ENCODE assay signal across 10 mouse cellular contexts in genomic region chr1:92223956-92224891, GRCm38 (mm10). TPM values are rescaled to one million over a fixed set of nuclear protein-coding genes. Genes with fewer than 3 reads are reported as not detected.
DNase-seq lines count a peak whose midpoint lies in the region; ATAC-seq and TF ChIP-seq lines count a peak whose summit lies in the region.
"Had no signal": no experiment of that assay in that cellular context is flagged by ENCODE, and none has a peak within 500 bp of the region (broad histone marks: within the 10 kb centered on the region; RNA-seq: fewer than 3 reads in every experiment).

No protein-coding gene starts in this region.

- TF ChIP-seq CTCF in stomach, postnatal 0 days (IDR thresholded peaks at IDR 0.05; ENCODE audit: low read depth): no peak

- no peaks in the 10 kb centered on the region for H3K36me3 ChIP-seq in stomach, embryonic 16.5 days (ENCODE audit: control insufficient read depth, insufficient read depth, low read length)
- H3K36me3 ChIP-seq in stomach, postnatal 0 days (ENCODE audit: control insufficient read depth, insufficient read depth, low read length): no peaks in the 10 kb centered on the region
- no peaks in the 10 kb centered on the region for H3K36me3 ChIP-seq in hindbrain, embryonic 15.5 days
- H3K36me3 ChIP-seq in midbrain, embryonic 14.5 days (ENCODE audit: control insufficient read depth, insufficient read depth, low read length): no peaks in the 10 kb centered on the region
- H3K36me3 ChIP-seq in kidney, embryonic 16.5 days (ENCODE audit: insufficient read depth, low read length): no peaks in the 10 kb centered on the region

- TF ChIP-seq EP300 in stomach, postnatal 0 days (optimal IDR thresholded peaks at IDR 0.05): no peak

- no peaks in the 10 kb centered on the region; the same call in 1 of the 2 replicates for H3K4me1 ChIP-seq in stomach, embryonic 16.5 days (ENCODE audit: control insufficient read depth, insufficient read depth, low read length)
- H3K4me1 ChIP-seq in stomach, postnatal 0 days (replicated peaks; ENCODE audit: control insufficient read depth, insufficient read depth): no peaks in the 10 kb centered on the region
- H3K4me1 ChIP-seq in hindbrain, embryonic 15.5 days (replicated peaks): peaks cover 16% of the 10 kb centered on the region
- H3K4me1 ChIP-seq in midbrain, embryonic 14.5 days (ENCODE audit: control insufficient read depth, insufficient read depth, low read length): peaks cover 17% of the 10 kb centered on the region
- no peaks in the 10 kb centered on the region for H3K4me1 ChIP-seq in kidney, embryonic 16.5 days (ENCODE audit: insufficient read depth, low read length)

- peak; percentile 40; the same call in 1 of the 2 replicates for ATAC-seq in stomach, embryonic 16.5 days (ENCODE audit: insufficient read depth, low FRiP score)
- no peak for ATAC-seq in stomach, postnatal 0 days (ENCODE audit: low FRiP score, low TSS enrichment)
- peak; percentile 77 for ATAC-seq in hindbrain, embryonic 15.5 days (ENCODE audit: low FRiP score, low read depth)
- ATAC-seq in midbrain, embryonic 14.5 days (ENCODE audit: low FRiP score, low TSS enrichment): peak; percentile 82
- no peak for ATAC-seq in kidney, embryonic 16.5 days (ENCODE audit: low FRiP score, low TSS enrichment)

- H3K9ac ChIP-seq in stomach, embryonic 16.5 days (ENCODE audit: low read length): no peak overlapping the region
- H3K9ac ChIP-seq in stomach, postnatal 0 days (ENCODE audit: low read length): no peak overlapping the region
- no peak overlapping the region for H3K9ac ChIP-seq in hindbrain, embryonic 15.5 days
- H3K9ac ChIP-seq in midbrain, embryonic 14.5 days (replicated peaks; ENCODE audit: low read length): no peak overlapping the region; the same call in 1 of the 2 replicates
- no peak overlapping the region for H3K9ac ChIP-seq in kidney, embryonic 16.5 days (replicated peaks; ENCODE audit: low read length)

- H3K27ac ChIP-seq in stomach, embryonic 16.5 days (ENCODE audit: low read length): no peak overlapping the region
- H3K27ac ChIP-seq in stomach, postnatal 0 days (replicated peaks): no peak overlapping the region
- peak overlapping the region; percentile 63 for H3K27ac ChIP-seq in hindbrain, embryonic 15.5 days (replicated peaks)
- peak overlapping the region; percentile 76 for H3K27ac ChIP-seq in midbrain, embryonic 14.5 days (replicated peaks; ENCODE audit: low read depth, low read length)
- no peak overlapping the region for H3K27ac ChIP-seq in kidney, embryonic 16.5 days (ENCODE audit: low read length)

- intact Hi-C loops in heart, postnatal 25 days (cut with DNase I): no loop called here

- H3K9me3 ChIP-seq in stomach, embryonic 16.5 days (replicated peaks; ENCODE audit: control insufficient read depth, low read length): no peaks in the 10 kb centered on the region
- no peaks in the 10 kb centered on the region for H3K9me3 ChIP-seq in stomach, postnatal 0 days (ENCODE audit: control insufficient read depth, low read length)
- no peaks in the 10 kb centered on the region for H3K9me3 ChIP-seq in hindbrain, embryonic 15.5 days
- H3K9me3 ChIP-seq in midbrain, embryonic 14.5 days (ENCODE audit: control insufficient read depth, low read length): no peaks in the 10 kb centered on the region
- H3K9me3 ChIP-seq in kidney, embryonic 16.5 days (ENCODE audit: low read length): no peaks in the 10 kb centered on the region

- no peaks in the 10 kb centered on the region for H3K27me3 ChIP-seq in stomach, embryonic 16.5 days (ENCODE audit: control insufficient read depth, insufficient read depth, low read length)
- H3K27me3 ChIP-seq in stomach, postnatal 0 days (ENCODE audit: control insufficient read depth, insufficient read depth, low read length): no peaks in the 10 kb centered on the region
- H3K27me3 ChIP-seq in hindbrain, embryonic 15.5 days: no peaks in the 10 kb centered on the region
- peaks cover 6% of the 10 kb centered on the region; the same call in 1 of the 2 replicates for H3K27me3 ChIP-seq in midbrain, embryonic 14.5 days (ENCODE audit: control insufficient read depth, insufficient read depth, low read length)
- no peaks in the 10 kb centered on the region for H3K27me3 ChIP-seq in kidney, embryonic 16.5 days (ENCODE audit: insufficient read depth, low read length)

- WGBS in stomach, embryonic 16.5 days: 50% methylated on average over 17 of the region's 17 CpGs
- WGBS in stomach, postnatal 0 days: 54% methylated on average over 17 of the region's 17 CpGs
- WGBS in hindbrain, embryonic 15.5 days: 10% methylated on average over 17 of the region's 17 CpGs
- 2% methylated on average over 17 of the region's 17 CpGs for WGBS in midbrain, embryonic 14.5 days
- 55% methylated on average over 17 of the region's 17 CpGs for WGBS in kidney, embryonic 16.5 days

- H3K4me2 ChIP-seq in stomach, embryonic 16.5 days (ENCODE audit: low read depth, low read length): no peak overlapping the region
- H3K4me2 ChIP-seq in stomach, postnatal 0 days (replicated peaks; ENCODE audit: low read depth): no peak overlapping the region
- no peak overlapping the region for H3K4me2 ChIP-seq in hindbrain, embryonic 15.5 days
- H3K4me2 ChIP-seq in midbrain, embryonic 14.5 days (ENCODE audit: low read length): peak overlapping the region; percentile 27; the same call in 1 of the 2 replicates
- no peak overlapping the region for H3K4me2 ChIP-seq in kidney, embryonic 16.5 days (replicated peaks; ENCODE audit: low read depth, low read length)

- no peak for DNase-seq in stomach, postnatal 0 days (ENCODE audit: low spot score)
- peak; percentile 82 for DNase-seq in midbrain, embryonic 14.5 days
- peak; percentile 68 for DNase-seq in telencephalon, adult 2 months (ENCODE audit: low read depth, low spot score)
- no peak for DNase-seq in adrenal gland, postnatal 4 days (ENCODE audit: low spot score in 2 of 2)
- DNase-seq in heart, postnatal 25 days (ENCODE audit: low spot score): no peak
- DNase-seq: kidney, adult 11 months; lung, adult 18-20 months had no signal

- no peak overlapping the region for H3K4me3 ChIP-seq in stomach, embryonic 16.5 days (replicated peaks; ENCODE audit: low read length)
- no peak overlapping the region for H3K4me3 ChIP-seq in stomach, postnatal 0 days (ENCODE audit: low read depth, low read length)
- H3K4me3 ChIP-seq in hindbrain, embryonic 15.5 days: no peak overlapping the region
- no peak overlapping the region for H3K4me3 ChIP-seq in midbrain, embryonic 14.5 days (replicated peaks; ENCODE audit: low read depth, low read length)
- no peak overlapping the region for H3K4me3 ChIP-seq in kidney, embryonic 16.5 days (ENCODE audit: low read length)

RNA-seq across cellular contexts. Expression of gene Hdac4, which starts 28.7 kb away (rescaled TPM):
- polyA plus RNA-seq in stomach, embryonic 16.5 days (2015; fragmentation: Nextera tagmentation; extraction: Ambion mirVana): 15.7 and 18.8 TPM in 2 replicates
- polyA plus RNA-seq in stomach, postnatal 0 days (2015; fragmentation: Nextera tagmentation; extraction: Ambion mirVana): 10.9 and 14.5 TPM in 2 replicates
- 30.3 and 32.4 TPM in 2 replicates for polyA plus RNA-seq in hindbrain, embryonic 15.5 days (2015; fragmentation: Nextera tagmentation; extraction: Ambion mirVana)
- polyA plus RNA-seq in midbrain, embryonic 14.5 days (2014; fragmentation: Nextera tagmentation; extraction: Ambion mirVana): 22.7 and 27.0 TPM in 2 replicates
- total RNA-seq in adrenal gland, postnatal 4 days (2021): 10 to 100 TPM; 93.3 to 97.8 TPM
- polyA plus RNA-seq in kidney, embryonic 16.5 days (2015; fragmentation: Nextera tagmentation; extraction: Ambion mirVana): 17.7 and 19.8 TPM in 2 replicates
- 10 to 100 TPM; 36.1 to 51.8 TPM for total RNA-seq in heart, postnatal 25 days (2021)

Comparison
In these comparisons a context has a peak if more than half of its experiments do, and no peak if none do; other contexts are left out.
1. ATAC-seq: peak in stomach, embryonic 16.5 days (single experiment), hindbrain, embryonic 15.5 days (single experiment) and midbrain, embryonic 14.5 days (single experiment); none in stomach, postnatal 0 days (single experiment) and kidney, embryonic 16.5 days (single experiment).
2. H3K27ac ChIP-seq: peak in hindbrain, embryonic 15.5 days (single experiment) and midbrain, embryonic 14.5 days (single experiment); none in stomach, embryonic 16.5 days (single experiment), stomach, postnatal 0 days (single experiment) and kidney, embryonic 16.5 days (single experiment).
3. DNase-seq: peak in midbrain, embryonic 14.5 days (single experiment) and telencephalon, adult 2 months (single experiment); none in stomach, postnatal 0 days (single experiment), adrenal gland, postnatal 4 days (0 of 2) and heart, postnatal 25 days (single experiment).